Mouse (Mus musculus): ENCODE measurements around the gene Taok1.
A peak's percentile ranks its signal among the peaks of the same experiment; 100 is the strongest.
"Not testable (repeated sequence)": the region's sequence is repeated elsewhere in the genome, so short reads cannot be mapped to it uniquely, and the experiment has no call there.

The Taok1 gene

DNA sequence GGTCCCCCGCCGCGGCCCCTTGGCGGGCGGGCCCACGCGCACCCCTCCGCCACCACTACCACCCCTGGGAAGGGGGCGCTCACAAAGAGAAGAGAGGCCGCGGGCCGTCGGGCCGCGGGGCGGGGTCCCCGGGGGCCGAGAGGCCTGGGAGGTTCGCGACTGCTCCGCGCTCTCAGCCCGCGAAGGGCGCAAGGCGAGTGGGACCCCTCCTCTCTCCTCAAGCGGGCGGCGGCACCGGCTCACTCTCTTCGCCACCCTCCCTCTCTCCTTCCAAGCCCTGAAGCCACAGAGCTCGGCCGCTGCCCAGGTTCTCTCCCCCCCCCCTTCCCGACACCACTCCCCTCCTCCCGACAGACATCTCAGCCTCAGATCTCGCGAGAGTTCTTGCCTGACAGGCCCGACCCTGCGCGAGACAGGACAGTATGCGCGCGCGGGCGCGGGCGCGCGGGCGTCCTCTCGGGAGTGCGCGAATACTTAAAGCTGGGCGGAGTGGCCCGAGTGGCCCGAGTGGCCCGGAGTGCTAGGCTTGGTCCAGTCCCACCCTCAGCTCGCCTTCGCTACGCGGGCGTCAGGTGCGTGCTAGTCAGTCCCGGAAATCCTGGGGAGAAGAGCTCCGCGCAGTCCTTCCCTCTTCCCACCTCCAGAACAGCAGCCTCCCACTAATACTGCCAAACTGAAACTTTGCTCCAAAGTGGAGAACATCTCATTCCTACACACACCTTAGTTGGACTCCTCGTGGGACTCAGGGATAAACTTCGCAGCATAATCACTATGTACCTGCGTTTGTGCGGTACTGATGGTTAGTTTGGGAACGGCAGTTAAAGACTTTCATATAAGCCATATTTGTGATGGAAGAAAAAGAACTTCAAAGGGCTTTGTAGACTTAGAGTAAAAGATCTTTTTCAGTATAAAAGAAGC lies at the start of gene Taok1:
Taok1 (minus strand) TSS at position 278 of the 918 bp plus-strand sequence.
- peak; percentile 97 for DNase-seq

DNA sequence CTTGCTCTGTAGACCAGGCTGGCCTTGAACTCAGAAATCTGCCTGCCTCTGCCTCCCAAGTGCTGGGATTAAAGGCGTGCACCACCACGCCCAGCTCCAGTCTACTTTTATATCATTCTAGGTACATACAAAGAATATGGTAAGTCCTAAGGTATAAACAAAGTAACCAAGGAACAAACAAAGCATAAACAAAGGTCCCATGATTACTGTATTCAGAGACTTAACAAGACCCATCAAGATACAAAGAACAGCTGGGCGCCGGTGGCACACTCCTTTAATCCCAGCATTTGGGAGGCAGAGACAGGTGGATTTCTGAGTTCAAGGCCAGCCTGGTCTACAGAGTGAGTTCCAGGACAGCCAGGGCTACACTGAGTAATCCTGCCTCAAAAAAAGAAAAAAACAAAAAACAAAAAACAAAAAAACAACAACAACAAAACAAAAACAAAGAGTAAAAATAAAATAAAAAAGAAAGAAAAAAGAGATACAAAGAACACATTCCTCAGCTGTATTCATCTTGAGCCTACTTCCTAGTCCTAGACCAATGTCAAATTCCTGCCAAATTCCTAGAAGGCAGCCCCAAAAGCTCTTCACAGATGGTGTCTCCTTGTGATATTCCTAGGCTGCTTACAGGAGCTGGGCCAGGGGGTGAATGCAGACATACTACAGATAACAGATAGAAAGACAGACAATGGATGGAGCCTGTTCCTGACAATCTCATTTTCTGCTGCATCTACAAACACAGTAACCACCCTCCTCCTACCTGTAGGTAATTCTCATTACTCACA lies 46.0 kb upstream of the Taok1 start:
- DNase-seq = not testable (repeated sequence)

DNA sequence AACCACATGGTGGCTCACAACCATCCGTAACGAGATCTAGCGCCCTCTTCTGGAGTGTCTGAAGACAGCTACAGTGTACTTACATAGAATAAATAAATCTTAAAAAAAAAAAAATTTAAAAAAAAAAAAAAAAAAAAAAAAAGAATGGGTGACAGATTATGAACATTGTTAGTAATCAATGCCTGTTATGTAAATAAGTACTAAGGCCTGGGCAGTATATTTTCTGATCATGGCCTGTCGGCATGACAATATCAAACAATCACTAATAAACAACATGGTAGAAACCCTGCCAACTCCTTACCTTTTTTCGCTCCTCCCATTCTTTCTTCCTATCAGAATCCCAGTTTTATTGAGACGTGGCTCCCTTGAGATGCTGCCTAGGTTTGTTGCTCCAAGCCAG lies 44.9 kb upstream of the Taok1 start:
- DNase-seq = no peak

DNA sequence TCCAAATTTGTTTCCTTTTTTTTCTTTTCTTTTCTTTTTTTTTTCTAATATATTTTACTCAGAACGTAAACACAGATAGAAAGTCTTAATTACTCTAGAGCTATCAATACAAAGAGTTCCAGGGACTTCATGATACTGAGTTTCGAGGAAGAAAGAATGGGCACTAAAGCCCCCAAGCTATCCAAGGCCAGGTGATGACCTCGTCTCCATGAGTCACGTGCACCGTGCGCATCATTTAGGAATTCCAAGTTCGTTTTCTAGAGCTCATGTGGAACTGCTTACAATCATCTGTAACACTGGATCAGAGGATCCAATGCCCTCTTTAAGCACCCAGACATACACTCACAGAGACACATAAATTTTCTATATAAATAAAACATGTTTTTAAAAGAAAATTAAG lies 41.3 kb upstream of the Taok1 start:
- DNase-seq = no peak

DNA sequence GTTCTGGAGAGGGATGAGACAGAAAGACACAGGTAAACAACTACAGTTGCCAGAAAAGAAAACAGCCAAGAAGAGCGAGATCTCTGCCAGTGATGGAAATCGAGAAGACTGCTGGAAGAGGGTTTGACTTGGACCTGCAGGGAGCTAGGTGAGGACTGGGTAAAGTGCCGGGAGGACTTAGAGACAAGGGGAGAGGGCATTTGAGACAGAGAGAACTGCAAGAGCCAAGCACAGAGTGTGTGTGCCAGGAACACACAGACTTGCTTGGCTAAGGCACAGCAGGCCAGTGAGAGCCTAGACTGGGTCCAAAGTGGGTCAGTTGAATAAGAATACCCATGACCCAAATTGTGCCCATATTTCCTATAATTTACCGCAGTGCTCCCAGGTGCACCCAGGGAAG lies 37.9 kb upstream of the Taok1 start:
- no peak for DNase-seq

DNA sequence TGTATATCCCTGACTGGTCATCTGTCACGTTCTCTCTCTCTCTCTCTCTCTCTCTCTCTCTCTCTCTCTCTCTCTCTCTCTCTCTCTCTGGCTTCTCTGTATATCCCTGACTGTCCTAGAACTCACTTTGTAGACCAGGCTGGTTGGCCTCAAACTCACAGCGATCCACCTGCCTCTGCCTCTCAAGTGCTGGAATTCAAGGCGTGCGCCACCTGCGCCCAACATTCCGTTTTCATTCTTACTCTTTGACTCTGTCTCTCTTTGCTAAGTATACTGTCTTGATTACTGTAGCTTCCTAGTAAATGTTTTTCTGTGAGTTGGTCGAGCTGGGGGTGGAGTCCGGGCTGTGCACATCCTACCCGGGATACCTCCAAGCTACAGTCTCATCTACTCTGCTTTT lies 33.8 kb upstream of the Taok1 start:
- DNase-seq = no peak

DNA sequence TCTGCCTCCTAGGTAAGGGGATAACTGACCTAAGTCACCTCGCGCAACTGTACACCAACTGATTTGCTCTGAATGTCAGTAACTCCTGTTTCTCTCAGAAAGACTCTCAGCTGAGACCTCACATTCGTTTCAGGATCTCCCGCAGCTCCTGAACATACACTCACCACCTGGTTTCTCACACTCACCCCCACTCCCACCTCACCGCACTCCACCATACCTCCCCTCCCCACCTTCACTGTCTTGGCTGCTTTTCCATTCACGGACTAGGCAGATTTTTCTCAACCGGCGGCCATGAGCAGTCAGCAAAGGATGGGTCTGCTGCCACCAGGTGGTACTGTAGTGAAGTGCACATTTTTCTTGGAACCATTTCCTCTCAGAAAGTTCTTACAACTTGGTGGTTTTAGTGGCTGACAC lies 22.6 kb upstream of the Taok1 start:
- peak; percentile 92 for DNase-seq

DNA sequence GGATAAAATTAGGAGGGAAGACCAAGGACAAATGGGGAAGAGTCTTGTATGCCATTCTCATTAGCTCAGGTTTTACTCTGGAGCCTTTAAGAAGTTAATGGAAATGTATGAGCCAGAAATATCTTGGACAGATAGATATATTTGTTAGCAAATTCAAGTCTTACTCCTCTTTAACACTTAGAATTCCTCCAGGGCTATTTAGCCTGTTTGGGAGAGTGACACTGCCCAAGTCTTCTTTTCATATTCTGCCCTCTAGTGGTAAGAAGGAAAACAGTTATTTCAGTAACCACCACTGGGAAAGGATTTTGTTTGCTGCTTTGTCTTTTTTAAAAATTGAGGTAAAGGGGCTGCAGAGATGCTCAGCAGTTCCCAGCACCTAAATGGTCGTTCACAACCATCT lies 21.9 kb upstream of the Taok1 start:
- no peak for DNase-seq

DNA sequence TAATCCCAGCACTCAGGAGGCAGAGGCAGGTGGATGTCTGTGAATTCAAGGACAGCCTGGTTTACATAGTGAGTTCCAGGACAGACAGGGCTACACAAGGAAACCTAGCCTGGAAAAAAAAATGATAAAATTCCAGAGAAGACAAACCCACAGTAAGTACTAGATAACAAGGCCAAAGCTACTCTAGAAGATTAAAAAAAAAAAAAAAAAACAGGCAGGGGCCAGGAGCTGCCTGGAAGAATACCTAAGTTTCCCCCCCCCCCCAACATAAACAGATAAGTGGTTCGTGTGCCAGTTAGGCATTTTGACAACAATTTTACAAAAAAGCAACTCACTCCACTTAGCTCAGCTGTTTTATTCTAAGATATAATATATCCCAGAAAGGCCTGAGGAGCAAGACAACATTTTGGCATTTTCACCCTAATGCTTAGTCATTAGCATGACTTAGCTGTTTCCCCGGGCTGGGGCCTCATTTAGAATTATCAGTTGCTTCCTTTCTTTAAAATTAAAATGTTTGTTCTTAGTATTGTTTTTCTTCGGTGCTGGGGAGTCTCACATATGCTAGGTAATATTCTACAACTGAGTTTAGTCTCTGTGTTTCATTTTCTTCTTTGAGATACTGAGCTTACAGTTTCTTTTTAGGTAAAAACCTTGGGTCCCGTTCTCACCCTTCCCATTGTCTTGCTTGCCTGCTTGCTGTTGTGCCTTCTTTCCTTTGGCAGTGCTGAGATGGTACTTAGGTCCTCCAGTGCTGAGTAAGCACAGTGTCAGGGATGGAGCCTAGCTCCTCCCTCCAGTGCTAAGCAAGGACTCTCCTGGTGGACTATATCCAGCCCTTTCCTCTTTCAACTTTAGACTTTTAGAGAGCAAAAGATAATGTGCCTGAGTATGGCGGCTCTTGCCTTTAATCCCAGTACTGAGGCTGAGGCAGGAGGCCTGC lies 19.3 kb upstream of the Taok1 start:
- no peak for DNase-seq

DNA sequence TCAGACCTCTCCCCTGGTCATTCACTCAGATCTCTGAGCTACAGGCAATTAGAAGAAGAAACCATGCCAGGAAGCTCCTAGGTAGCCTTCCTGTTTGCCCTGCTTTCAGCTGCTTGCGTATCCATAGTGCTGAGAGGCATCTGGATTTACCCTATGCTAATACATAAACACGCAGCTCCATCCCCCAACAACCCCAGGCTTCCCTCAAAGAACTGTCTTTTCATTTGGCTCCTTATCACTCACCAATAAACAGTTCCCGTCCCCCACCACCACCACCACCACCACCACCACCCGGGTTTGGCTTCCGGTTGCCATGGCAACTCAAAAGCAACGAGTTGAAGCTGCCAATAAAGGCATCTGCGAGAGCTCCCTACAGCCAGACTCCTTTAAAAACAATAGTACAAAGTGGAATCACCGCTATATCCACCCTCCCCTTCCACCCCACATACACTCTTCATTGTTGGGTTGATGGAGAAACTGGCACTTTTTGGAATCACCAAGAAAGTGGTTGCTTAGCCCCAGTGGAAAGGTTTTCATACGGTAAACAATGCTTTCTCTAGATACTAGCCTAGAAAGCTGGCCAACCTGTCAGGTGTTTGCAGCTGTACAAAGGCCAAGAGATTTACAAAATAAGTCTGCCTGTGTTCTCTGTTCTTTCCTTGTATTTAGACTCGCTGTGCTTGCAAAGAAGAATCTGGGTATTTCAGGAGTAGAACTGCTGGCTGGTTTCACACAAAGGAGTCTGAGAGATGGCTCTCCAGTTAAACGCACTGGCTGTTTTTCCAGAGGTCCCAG lies 17.6 kb upstream of the Taok1 start:
- DNase-seq = peak; percentile 64

DNA sequence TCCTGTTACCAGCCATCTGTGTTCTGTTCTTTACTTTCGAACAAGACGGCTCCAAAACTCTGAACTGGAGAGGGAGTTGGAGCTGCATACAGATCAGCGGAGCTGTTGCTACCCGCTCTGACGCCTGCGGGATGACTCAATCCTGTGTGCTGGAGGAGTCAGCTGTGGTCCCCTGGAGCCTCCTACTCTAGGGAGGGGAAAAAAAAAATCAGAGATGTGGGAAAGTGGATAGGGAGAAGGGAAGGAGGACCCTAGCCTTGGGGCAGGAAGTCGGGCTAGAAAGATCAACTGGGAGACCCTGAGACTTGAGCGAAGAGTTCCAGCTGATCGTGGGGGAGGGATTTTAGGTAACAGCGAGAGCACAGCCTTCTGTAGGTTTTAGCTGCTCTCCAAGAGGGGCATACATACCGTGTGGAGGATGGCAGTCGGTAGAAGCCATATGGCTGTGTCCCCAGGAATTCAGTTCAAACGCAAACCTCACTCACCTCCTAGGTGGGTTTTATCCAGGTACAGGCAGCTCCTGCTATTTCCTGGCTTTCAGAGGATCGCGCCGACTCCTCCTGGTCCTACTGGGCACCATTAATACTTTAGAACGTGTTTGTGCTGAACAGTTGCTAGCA lies 16.9 kb upstream of the Taok1 start:
- DNase-seq = no peak

DNA sequence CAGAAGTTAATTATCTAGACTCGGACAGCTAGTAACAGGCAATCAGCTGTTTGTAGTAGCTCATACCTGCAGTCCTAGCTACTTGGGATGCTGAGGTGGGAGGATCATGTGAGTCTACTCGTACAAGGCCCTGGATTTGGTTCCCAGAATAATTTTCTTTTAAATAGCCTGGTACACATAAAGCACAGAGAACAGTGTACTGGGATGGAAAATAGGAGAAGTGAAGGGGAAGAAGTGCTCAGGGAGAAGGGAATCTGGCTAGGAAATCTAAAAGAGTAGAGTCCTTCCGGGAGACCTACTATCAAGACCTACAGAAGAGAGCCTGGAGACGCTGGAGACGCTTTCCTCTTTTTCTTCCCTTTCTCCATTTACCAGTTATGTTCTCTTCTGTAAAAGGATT lies 16.4 kb upstream of the Taok1 start:
- DNase-seq = no peak

DNA sequence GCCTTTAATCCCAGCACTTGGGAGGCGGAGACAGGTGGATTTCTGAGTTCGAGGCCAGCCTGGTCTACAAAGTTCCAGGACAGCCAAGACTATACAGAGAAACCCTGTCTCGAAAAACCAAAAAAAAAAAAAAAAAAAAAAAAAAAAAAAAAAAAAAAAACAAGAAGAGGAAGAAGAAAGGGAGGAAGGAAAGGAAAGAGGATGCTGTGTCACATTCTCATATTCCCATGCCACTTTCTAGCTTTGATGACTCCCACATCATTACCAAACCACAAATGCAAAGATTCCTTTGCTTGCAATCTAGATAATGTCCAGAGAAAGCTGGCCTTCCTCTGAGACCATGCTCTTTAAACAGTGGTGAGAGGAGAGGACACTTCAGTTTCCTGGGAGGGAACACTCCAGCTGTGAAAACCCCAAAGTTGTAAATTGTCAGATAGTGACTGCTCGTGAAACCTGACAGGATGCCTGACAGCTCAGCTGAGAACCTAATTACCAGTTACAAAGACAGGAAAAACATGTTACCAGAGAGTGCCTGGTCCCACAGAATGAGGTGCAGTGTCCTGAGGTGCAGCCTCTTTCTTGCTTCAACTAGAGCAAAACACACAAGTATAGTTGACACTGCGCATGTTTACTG lies 14.4 kb upstream of the Taok1 start:
- DNase-seq = no peak

DNA sequence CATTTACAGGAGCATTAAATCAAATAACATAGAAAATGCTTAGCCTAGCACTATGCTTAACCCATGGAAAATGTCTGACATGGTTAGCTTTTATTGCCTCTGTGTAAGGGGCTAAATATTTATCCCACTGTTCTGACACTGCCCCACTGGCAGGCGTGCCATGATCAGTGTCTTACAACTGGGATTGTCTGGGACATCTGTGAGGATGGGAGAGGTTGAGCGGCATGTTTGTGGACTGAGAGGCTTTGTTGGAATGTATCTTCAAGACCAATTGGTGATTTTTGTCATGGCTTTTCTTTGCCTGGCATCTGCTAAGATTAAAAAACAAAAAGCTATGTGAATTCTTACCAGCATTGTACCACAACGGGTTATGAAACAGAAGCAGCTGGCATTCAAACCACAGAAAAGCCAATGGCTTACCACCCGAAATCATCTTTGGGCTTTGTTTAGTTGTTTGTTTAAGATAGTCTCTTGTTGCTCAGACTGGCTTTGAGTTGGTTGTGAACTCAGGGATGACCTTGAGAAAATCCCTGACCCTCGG lies 7.5 kb upstream of the Taok1 start:
- DNase-seq = no peak

DNA sequence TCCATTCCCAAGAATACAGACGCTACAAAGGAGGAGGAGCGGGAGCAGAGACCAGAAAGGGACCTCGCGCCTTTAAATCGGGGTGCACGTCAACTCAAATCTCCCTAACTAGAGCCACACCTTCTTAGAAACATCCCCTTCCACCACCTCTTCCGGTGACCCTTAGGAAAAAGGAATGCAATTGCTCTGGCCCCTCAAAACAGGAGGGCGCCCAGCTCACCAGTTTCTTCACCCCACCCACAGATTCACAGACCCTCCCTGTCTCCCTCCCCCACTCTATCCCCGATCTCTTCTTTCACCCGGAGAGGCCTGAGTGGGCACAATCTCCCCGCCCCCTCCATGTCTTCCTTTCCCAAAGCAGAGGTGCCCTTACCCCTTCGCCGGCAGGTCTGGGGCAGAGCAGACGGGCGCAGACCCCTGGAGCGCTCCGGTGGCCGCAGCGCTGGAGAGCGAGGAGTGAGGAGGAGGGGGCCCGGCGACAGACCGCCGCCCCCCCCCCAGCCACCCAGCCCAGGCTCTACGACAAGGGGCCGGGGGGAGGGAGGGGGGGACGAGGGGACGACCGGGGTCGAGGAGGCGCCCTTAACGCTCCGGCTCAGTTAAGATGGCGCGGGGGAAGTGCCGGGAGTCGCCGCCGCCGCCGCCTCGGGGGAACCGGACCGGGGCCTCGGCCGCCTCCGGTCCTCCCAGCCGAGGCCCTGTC lies 629 bp downstream of the Taok1 start:
- peak; percentile 68 for DNase-seq

DNA sequence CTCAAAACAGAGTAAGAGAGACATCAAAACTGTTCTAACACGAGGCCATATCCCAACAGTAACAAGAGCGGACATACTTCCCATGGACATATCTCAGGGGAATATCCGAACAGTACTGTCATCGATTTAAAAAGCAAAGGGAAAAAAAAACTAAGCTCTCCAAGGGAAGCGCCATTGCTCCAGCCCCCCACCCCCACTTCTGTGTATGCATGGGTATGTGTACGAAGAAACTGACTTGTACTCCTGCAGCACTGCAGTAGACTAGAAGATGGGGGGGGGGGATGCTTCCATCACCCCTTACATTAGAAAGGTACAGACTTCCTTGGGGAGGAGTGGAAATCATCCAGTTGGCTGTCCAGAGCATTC lies 1.2 kb downstream of the Taok1 start:
- DNase-seq = peak; percentile 23

DNA sequence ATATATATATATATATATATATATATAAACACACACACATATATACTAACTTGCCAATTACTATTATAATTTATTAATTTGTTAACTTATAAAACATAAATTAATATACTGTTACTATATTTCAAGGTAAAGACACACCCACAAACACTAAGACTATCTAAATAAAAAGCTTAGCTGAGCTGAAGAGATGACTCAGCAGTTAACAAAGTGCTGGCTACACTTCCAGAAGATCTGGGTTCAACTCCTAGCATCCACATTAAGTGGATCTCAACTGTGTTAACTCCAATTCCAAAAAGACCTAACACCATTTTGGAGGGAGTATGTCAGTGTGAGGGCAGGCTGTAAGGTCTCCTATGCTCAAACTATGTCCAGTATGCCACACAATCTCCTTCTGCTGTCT lies 10.3 kb downstream of the Taok1 start:
- no peak for DNase-seq

DNA sequence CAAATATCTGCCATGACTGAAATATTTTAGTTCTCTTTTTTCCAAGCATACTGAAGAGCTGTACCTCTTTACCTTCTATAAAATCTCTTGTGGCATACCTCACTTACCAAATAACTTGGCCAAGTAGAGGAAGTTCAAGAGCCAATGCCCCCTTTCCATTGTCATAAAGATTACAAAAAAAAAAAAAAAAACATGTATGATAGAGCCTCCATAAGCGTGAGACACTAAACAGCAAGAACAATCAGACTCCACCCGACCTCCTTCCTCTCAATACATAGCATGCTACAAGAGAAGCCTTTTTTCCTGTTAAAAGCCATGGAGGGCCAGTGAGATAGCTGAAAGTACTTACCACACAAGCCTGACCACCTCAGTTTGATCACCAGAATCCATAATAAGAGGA lies 16.2 kb downstream of the Taok1 start:
- DNase-seq = no peak

DNA sequence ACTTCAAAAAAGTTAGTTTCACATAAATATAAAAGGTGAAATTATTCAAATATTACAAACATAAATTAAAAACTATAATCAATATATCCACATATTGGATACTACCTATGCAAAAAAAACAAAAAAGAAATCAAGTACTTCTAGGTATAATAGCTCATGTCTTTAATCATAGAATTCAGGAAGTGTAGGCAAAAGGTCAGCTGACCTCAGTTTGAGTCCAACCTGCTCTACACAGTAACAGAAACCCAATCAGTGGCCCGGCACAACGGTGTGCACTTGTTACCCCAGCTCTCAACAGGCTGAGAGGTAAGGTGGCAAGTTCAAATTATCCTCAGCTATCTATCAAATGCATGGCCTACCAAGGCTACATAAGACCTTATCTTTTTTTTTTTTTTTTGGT lies 16.8 kb downstream of the Taok1 start:
- DNase-seq = no peak

DNA sequence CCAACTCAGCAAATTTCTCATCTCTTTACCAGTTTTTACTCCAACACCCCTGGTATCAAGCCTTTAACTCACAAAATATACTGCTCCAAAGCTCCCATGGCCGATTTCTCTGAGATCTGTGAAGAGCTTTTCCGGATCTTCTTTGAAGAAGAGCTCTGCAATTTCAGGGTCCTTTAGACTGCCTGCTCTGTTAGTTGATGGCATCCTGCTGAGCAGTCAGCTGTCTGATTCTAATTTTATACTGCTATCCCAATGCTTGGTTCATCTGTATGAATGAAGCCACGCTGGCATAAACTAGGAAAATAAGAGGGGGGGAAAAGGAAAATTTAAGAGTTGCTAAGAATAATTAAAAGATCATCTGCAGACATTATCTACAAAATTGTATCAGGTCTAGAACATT lies 22.4 kb downstream of the Taok1 start:
- no peak for DNase-seq

All from thymus, postnatal 14 days (tissue).